Mouse (Mus musculus) midbrain, embryonic 13.5 days (tissue): ENCODE results near the gene Btbd35f20. TPM values are rescaled to one million over a fixed set of nuclear protein-coding genes. Genes with fewer than 3 reads are reported as not detected.
"Not testable (repeated sequence)": the region's sequence is repeated elsewhere in the genome, so short reads cannot be mapped to it uniquely, and the experiment has no call there.

Source experiments
- ATAC-seq: fragments of 200-750 bp; cut with Nextera tagmentation; 2 replicates; pipeline ENCODE4 v1.8.0; 2017; ENCODE audit warnings: mild to moderate bottlenecking, moderate TSS enrichment, moderate library complexity
- H3K27ac ChIP-seq: fragments of 300-500 bp; sonication (generic); 2 replicates; pipeline ENCODE4 v1.5.1; 2015; ENCODE audit warnings: inconsistent platforms, mild to moderate bottlenecking, moderate library complexity
- H3K27me3 ChIP-seq: fragments of 300-500 bp; sonication (generic); 2 replicates; pipeline ENCODE4 v1.6.1; 2015; ENCODE audit warnings: mild to moderate bottlenecking, inconsistent platforms
- H3K36me3 ChIP-seq: fragments of 300-500 bp; sonication (generic); 2 replicates; pipeline ENCODE4 v1.6.1; 2015; ENCODE audit warnings: mild to moderate bottlenecking, inconsistent platforms
- H3K4me1 ChIP-seq: fragments of 300-500 bp; sonication (generic); replicated peaks from 2 replicates; pipeline ENCODE4 v1.6.1; 2015; ENCODE audit warnings: inconsistent platforms
- H3K4me2 ChIP-seq: fragments of 300-500 bp; sonication (generic); replicated peaks from 2 replicates; pipeline ENCODE4 v1.6.1; 2015; ENCODE audit warnings: moderate library complexity, mild to moderate bottlenecking, inconsistent platforms
- H3K4me3 ChIP-seq: fragments of 300-500 bp; sonication (generic); replicated peaks from 2 replicates; pipeline ENCODE4 v1.5.1; 2015; ENCODE audit warnings: mild to moderate bottlenecking, inconsistent platforms
- H3K9ac ChIP-seq: fragments of 300-500 bp; sonication (generic); replicated peaks from 2 replicates; pipeline ENCODE4 v1.6.1; 2015; ENCODE audit warnings: mild to moderate bottlenecking, inconsistent platforms
- H3K9me3 ChIP-seq: fragments of 300-500 bp; sonication (generic); 2 replicates; pipeline ENCODE4 v1.6.1; 2016; ENCODE audit warnings: mild to moderate bottlenecking, inconsistent platforms
- whole genome bisulfite sequencing: fragments of 180-500 bp; shearing (Covaris S2); methylation state at CpG from one replicate; pipeline ENCODE4 v1.1.7; 2015; 5-methylcytosine and 5-hydroxymethylcytosine counted together
- polyA plus RNA-seq: library from polyadenylated mRNA; unstranded; fragments of >200 nt; fragmentation: Nextera tagmentation; extraction: Ambion mirVana; gene quantifications from 2 replicates; pipeline ENCODE4 v1.2.1, GENCODE M21; 2015

Btbd35f20 gene
- not detected in 2 replicates for polyA plus RNA-seq

DNA sequence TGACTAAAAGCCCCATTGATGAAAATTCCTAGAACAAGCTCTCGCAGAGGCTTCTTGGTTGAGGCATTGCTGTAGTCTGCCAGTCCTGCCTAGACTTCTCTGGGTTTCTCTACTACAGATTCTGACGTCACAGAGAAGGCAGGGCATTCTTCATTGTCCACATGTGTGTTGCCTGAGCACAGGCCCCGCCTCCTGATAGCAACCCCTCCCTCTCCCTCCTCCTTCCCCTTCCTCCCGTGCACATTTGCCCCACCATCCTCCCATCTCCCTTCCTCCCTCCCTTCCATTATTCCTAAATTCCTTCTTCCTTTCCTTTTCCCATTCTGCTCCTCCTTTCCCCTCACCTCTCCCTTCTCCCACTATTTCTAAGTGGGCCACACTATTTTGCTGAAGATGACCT is at the start of gene Btbd35f20:
Gene Btbd35f20, minus strand, starts transcription at position 101 of the 400 bp plus-strand sequence.
- not testable (repeated sequence) for H3K9ac ChIP-seq, ATAC-seq, H3K36me3 ChIP-seq, H3K4me2 ChIP-seq, H3K27me3 ChIP-seq, H3K9me3 ChIP-seq, H3K27ac ChIP-seq, H3K4me1 ChIP-seq, H3K4me3 ChIP-seq
- WGBS = no CpG with 5 or more reads among the region's 4 CpGs

Other genes with a start within 250 kb of the Btbd35f20 start
- not detected in 2 replicates for gene Btbd35f28, start 94.7 kb downstream of the Btbd35f20 start, polyA plus RNA-seq
- not detected in 2 replicates for gene Btbd35f17, start 79.4 kb upstream of the Btbd35f20 start, polyA plus RNA-seq